In the genomic region with DNA sequence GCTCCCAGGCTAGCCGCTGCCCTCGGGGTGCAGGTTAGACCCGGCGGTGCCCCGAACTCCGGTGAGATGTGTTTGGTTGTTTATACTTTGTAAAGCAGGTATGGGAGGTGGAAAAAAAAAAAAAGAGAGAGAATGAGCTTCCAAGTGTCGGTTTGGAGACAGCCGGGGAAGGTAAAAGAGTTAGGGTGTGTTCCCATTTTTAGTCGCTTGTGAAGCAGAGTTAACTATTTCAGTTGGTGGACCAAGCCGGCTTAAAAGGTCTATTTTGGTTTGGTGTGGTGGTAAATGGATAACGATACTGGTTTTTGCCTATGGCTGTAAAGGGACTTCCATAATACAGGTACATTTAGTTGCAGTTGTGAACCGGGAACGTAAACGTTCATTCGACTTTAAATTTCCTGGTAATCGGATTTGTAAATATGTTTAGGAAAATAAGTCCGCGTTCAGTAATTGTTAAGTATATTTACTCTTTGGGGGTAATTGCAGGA, we compare ENCODE assay signal across 8 mouse cellular contexts. TPM values are rescaled to one million over a fixed set of nuclear protein-coding genes. Genes with fewer than 3 reads are reported as not detected.
DNase-seq lines count a peak whose midpoint lies in the region; ATAC-seq lines count a peak whose summit lies in the region.

No protein-coding gene starts in this region.

- peak overlapping the region; percentile 100 for H3K9ac ChIP-seq in forebrain, embryonic 11.5 days (ENCODE audit: low read length)
- H3K9ac ChIP-seq in liver, embryonic 11.5 days (ENCODE audit: low read depth, low read length): peak overlapping the region; percentile 99

- peak; percentile 65 for DNase-seq in embryo, embryonic 10.5 days (ENCODE audit: low spot score)
- DNase-seq in embryo, embryonic 11 days: no peak
- DNase-seq in A20 (ENCODE audit: low read depth, low spot score): peak; percentile 71
- no peak for DNase-seq in forebrain, embryonic 11.5 days (ENCODE audit: low spot score)
- DNase-seq in liver, embryonic 11.5 days (ENCODE audit: low spot score): peak; percentile 72
- no peak for DNase-seq in layer of hippocampus, postnatal 36 days
- DNase-seq in urinary bladder, postnatal 14 days (ENCODE audit: low spot score): no peak
- DNase-seq in frontal cortex, postnatal 36 days (ENCODE audit: low spot score in 2 of 2): no peak

- peak overlapping the region; percentile 91 for H3K4me3 ChIP-seq in forebrain, embryonic 11.5 days (ENCODE audit: low read depth, low read length)
- peak overlapping the region; percentile 97 for H3K4me3 ChIP-seq in liver, embryonic 11.5 days (ENCODE audit: low read depth, low read length)

- peak overlapping the region; percentile 99; the same call in 1 of the 2 replicates for H3K27ac ChIP-seq in forebrain, embryonic 11.5 days (ENCODE audit: low read depth, low read length)
- peak overlapping the region; percentile 98 for H3K27ac ChIP-seq in liver, embryonic 11.5 days (ENCODE audit: low read depth, low read length)

- WGBS in forebrain, embryonic 11.5 days: 2% methylated on average over 18 of the region's 18 CpGs
- under 1% methylated on average over 18 of the region's 18 CpGs for WGBS in liver, embryonic 11.5 days

- peak overlapping the region; percentile 57 for H3K4me2 ChIP-seq in forebrain, embryonic 11.5 days (ENCODE audit: low read depth, low read length, severe bottlenecking)
- H3K4me2 ChIP-seq in liver, embryonic 11.5 days: peak overlapping the region; percentile 68

- H3K27me3 ChIP-seq in forebrain, embryonic 11.5 days (ENCODE audit: control insufficient read depth, insufficient read depth, low read length): no peaks in the 10 kb centered on the region
- no peaks in the 10 kb centered on the region for H3K27me3 ChIP-seq in liver, embryonic 11.5 days (replicated peaks; ENCODE audit: control insufficient read depth, insufficient read depth, low read length)

- no peaks in the 10 kb centered on the region for H3K4me1 ChIP-seq in forebrain, embryonic 11.5 days (replicated peaks; ENCODE audit: control insufficient read depth, insufficient read depth, low read length)
- peaks cover 21% of the 10 kb centered on the region for H3K4me1 ChIP-seq in liver, embryonic 11.5 days (replicated peaks; ENCODE audit: control insufficient read depth, insufficient read depth, low read length)

- no peaks in the 10 kb centered on the region for H3K9me3 ChIP-seq in forebrain, embryonic 11.5 days (ENCODE audit: control insufficient read depth, low read length)
- no peaks in the 10 kb centered on the region for H3K9me3 ChIP-seq in liver, embryonic 11.5 days (ENCODE audit: control insufficient read depth, low read length)

- no peak for ATAC-seq in forebrain, embryonic 11.5 days (replicated peaks; ENCODE audit: low FRiP score)
- ATAC-seq in liver, embryonic 11.5 days (replicated peaks; ENCODE audit: low FRiP score): no peak

- H3K36me3 ChIP-seq in forebrain, embryonic 11.5 days (ENCODE audit: control insufficient read depth, insufficient read depth, low read length): no peaks in the 10 kb centered on the region
- H3K36me3 ChIP-seq in liver, embryonic 11.5 days (ENCODE audit: control insufficient read depth, insufficient read depth, low read length): no peaks in the 10 kb centered on the region

RNA-seq across cellular contexts. Expression of gene Senp6, which starts 1.4 kb away (rescaled TPM):
- 65.9 and 67.1 TPM in 2 replicates for polyA plus RNA-seq in forebrain, embryonic 11.5 days (2014; fragmentation: Nextera tagmentation; extraction: Ambion mirVana)
- 36.9 and 41.6 TPM in 2 replicates for polyA plus RNA-seq in liver, embryonic 11.5 days (2014; fragmentation: Nextera tagmentation; extraction: Ambion mirVana)
- 100 to 1,000 TPM; 107 TPM for total RNA-seq in layer of hippocampus, postnatal 36 days (2021)

RNA-seq across cellular contexts. Expression of gene Filip1, which starts 55.4 kb away (rescaled TPM):
- 11.6 and 13.6 TPM in 2 replicates for polyA plus RNA-seq in forebrain, embryonic 11.5 days (2014; fragmentation: Nextera tagmentation; extraction: Ambion mirVana)
- 1.3 and 1.8 TPM in 2 replicates for polyA plus RNA-seq in liver, embryonic 11.5 days (2014; fragmentation: Nextera tagmentation; extraction: Ambion mirVana)
- 10 to 100 TPM in 1 of 2 experiments, 1 to 10 TPM in 1; 8.5 to 10.3 TPM for total RNA-seq in layer of hippocampus, postnatal 36 days (2021)

Comparison
In these comparisons a context has a peak if more than half of its experiments do, and no peak if none do; other contexts are left out.
1. DNase-seq: peak in embryo, embryonic 10.5 days (single experiment), A20 (single experiment) and liver, embryonic 11.5 days (single experiment); none in embryo, embryonic 11 days (single experiment), forebrain, embryonic 11.5 days (single experiment), layer of hippocampus, postnatal 36 days (0 of 2), urinary bladder, postnatal 14 days (single experiment) and frontal cortex, postnatal 36 days (0 of 2).